ENCODE assay signal across 22 mouse cellular contexts in genomic region chr13:3686306-3686705, GRCm38 (mm10). TPM values are rescaled to one million over a fixed set of nuclear protein-coding genes. Genes with fewer than 3 reads are reported as not detected.
DNase-seq lines count a peak whose midpoint lies in the region; ATAC-seq lines count a peak whose summit lies in the region.
"Had no signal": no experiment of that assay in that cellular context is flagged by ENCODE, and none has a peak within 500 bp of the region (broad histone marks: within the 10 kb centered on the region; RNA-seq: fewer than 3 reads in every experiment).

No protein-coding gene starts in this region.

- H3K36me3 ChIP-seq in midbrain, embryonic 11.5 days (ENCODE audit: control insufficient read depth, insufficient read depth, low read length) = no peaks in the 10 kb centered on the region
- H3K36me3 ChIP-seq in midbrain, embryonic 10.5 days = no peaks in the 10 kb centered on the region
- H3K36me3 ChIP-seq in embryonic facial prominence, embryonic 10.5 days (replicated peaks) = no peaks in the 10 kb centered on the region
- H3K36me3 ChIP-seq: embryonic facial prominence, embryonic 13.5 days; embryonic facial prominence, embryonic 15.5 days; forebrain, embryonic 10.5 days; forebrain, embryonic 12.5 days had no signal

- ATAC-seq in frontal cortex, adult (ENCODE audit: low TSS enrichment) = peak; percentile 100
- ATAC-seq in midbrain, embryonic 11.5 days (ENCODE audit: low FRiP score) = no peak
- ATAC-seq: forebrain, embryonic 14.5 days had no signal

- no peaks in the 10 kb centered on the region for H3K9me3 ChIP-seq in midbrain, embryonic 11.5 days (ENCODE audit: control insufficient read depth, low read length)
- no peaks in the 10 kb centered on the region for H3K9me3 ChIP-seq in midbrain, embryonic 10.5 days (replicated peaks)
- no peaks in the 10 kb centered on the region for H3K9me3 ChIP-seq in embryonic facial prominence, embryonic 10.5 days
- H3K9me3 ChIP-seq: embryonic facial prominence, embryonic 13.5 days; embryonic facial prominence, embryonic 15.5 days; forebrain, embryonic 10.5 days; forebrain, embryonic 12.5 days had no signal

- H3K4me3 ChIP-seq in midbrain, embryonic 11.5 days (ENCODE audit: low read depth, low read length) = no peak overlapping the region
- H3K4me3 ChIP-seq in midbrain, embryonic 10.5 days = no peak overlapping the region
- H3K4me3 ChIP-seq in embryonic facial prominence, embryonic 10.5 days = no peak overlapping the region
- H3K4me3 ChIP-seq: embryonic facial prominence, embryonic 13.5 days; embryonic facial prominence, embryonic 15.5 days; erythroblast, embryonic 14.5 days; forebrain, embryonic 10.5 days; forebrain, embryonic 12.5 days had no signal

- WGBS in midbrain, embryonic 11.5 days = 66% methylated on average over 1 of the region's 1 CpGs
- 79% methylated on average over 1 of the region's 1 CpGs for WGBS in midbrain, embryonic 10.5 days
- WGBS in embryonic facial prominence, embryonic 10.5 days = 80% methylated on average over 1 of the region's 1 CpGs

- H3K27me3 ChIP-seq in midbrain, embryonic 11.5 days (ENCODE audit: control insufficient read depth, insufficient read depth, low read length) = no peaks in the 10 kb centered on the region
- no peaks in the 10 kb centered on the region for H3K27me3 ChIP-seq in midbrain, embryonic 10.5 days (ENCODE audit: low read depth, poor library complexity, severe bottlenecking)
- H3K27me3 ChIP-seq in embryonic facial prominence, embryonic 10.5 days (replicated peaks; ENCODE audit: low read depth, poor library complexity, severe bottlenecking) = no peaks in the 10 kb centered on the region
- H3K27me3 ChIP-seq: embryonic facial prominence, embryonic 13.5 days; embryonic facial prominence, embryonic 15.5 days; forebrain, embryonic 12.5 days had no signal

- H3K9ac ChIP-seq in midbrain, embryonic 11.5 days (ENCODE audit: low read length) = no peak overlapping the region
- H3K9ac ChIP-seq: embryonic facial prominence, embryonic 13.5 days; embryonic facial prominence, embryonic 15.5 days; forebrain, embryonic 12.5 days had no signal

- no peaks in the 10 kb centered on the region for H3K4me1 ChIP-seq in midbrain, embryonic 11.5 days (ENCODE audit: control insufficient read depth, insufficient read depth, low read length)
- H3K4me1 ChIP-seq in midbrain, embryonic 10.5 days = no peaks in the 10 kb centered on the region
- no peaks in the 10 kb centered on the region for H3K4me1 ChIP-seq in embryonic facial prominence, embryonic 10.5 days
- H3K4me1 ChIP-seq: embryonic facial prominence, embryonic 13.5 days; embryonic facial prominence, embryonic 15.5 days; forebrain, embryonic 10.5 days; forebrain, embryonic 12.5 days had no signal

- no peak overlapping the region for H3K4me2 ChIP-seq in midbrain, embryonic 11.5 days
- H3K4me2 ChIP-seq: embryonic facial prominence, embryonic 13.5 days; embryonic facial prominence, embryonic 15.5 days; forebrain, embryonic 12.5 days had no signal

- DNase-seq in frontal cortex, postnatal 25 days (ENCODE audit: low spot score in 2 of 2) = no peak
- peak; percentile 73 for DNase-seq in midbrain, embryonic 11.5 days (ENCODE audit: low spot score, missing footprints)
- DNase-seq in midbrain, embryonic 10.5 days (ENCODE audit: low spot score) = no peak
- DNase-seq in right cerebral cortex, adult 18-20 months = peak; percentile 34
- no peak for DNase-seq in right cerebral cortex, postnatal 10 days (ENCODE audit: low spot score in 2 of 2)
- peak; percentile 33 for DNase-seq in telencephalon, adult 2 months (ENCODE audit: low read depth, low spot score)
- no peak for DNase-seq in embryonic facial prominence, embryonic 10.5 days (ENCODE audit: low spot score)
- DNase-seq: adrenal gland, adult 2 months; adrenal gland, postnatal 10 days; adrenal gland, postnatal 25 days; cerebellum, adult 11-12 months; cerebellum, adult 2 months; cerebellum, adult 9-10 months; cerebellum, postnatal 10 days; cerebellum, postnatal 25 days had no signal

- H3K27ac ChIP-seq in midbrain, embryonic 11.5 days (ENCODE audit: low read depth, low read length) = no peak overlapping the region
- no peak overlapping the region for H3K27ac ChIP-seq in midbrain, embryonic 10.5 days (replicated peaks)
- H3K27ac ChIP-seq in embryonic facial prominence, embryonic 10.5 days (replicated peaks) = no peak overlapping the region
- H3K27ac ChIP-seq: embryonic facial prominence, embryonic 13.5 days; embryonic facial prominence, embryonic 15.5 days; forebrain, embryonic 10.5 days; forebrain, embryonic 12.5 days had no signal

RNA-seq across cellular contexts. Expression of gene Asb13, which starts 52.5 kb away (rescaled TPM):
- polyA plus RNA-seq in midbrain, embryonic 11.5 days (2014; fragmentation: Nextera tagmentation; extraction: Ambion mirVana) = 9.6 and 9.7 TPM in 2 replicates
- 15.2 and 16.7 TPM in 2 replicates for polyA plus RNA-seq in midbrain, embryonic 10.5 days (2016; fragmentation: Nextera tagmentation; extraction: Ambion mirVana)
- polyA plus RNA-seq in embryonic facial prominence, embryonic 10.5 days (2016; fragmentation: Nextera tagmentation; extraction: Ambion mirVana) = 15.0 and 22.2 TPM in 2 replicates

Comparison
In these comparisons a context has a peak if more than half of its experiments do, and no peak if none do; other contexts are left out.
1. DNase-seq: peak in midbrain, embryonic 11.5 days (single experiment), right cerebral cortex, adult 18-20 months (single experiment) and telencephalon, adult 2 months (single experiment); none in frontal cortex, postnatal 25 days (0 of 2), midbrain, embryonic 10.5 days (single experiment), right cerebral cortex, postnatal 10 days (0 of 2) and embryonic facial prominence, embryonic 10.5 days (single experiment).